Mouse (Mus musculus): ENCODE results near the gene Spdef.

Gene Spdef

DNA sequence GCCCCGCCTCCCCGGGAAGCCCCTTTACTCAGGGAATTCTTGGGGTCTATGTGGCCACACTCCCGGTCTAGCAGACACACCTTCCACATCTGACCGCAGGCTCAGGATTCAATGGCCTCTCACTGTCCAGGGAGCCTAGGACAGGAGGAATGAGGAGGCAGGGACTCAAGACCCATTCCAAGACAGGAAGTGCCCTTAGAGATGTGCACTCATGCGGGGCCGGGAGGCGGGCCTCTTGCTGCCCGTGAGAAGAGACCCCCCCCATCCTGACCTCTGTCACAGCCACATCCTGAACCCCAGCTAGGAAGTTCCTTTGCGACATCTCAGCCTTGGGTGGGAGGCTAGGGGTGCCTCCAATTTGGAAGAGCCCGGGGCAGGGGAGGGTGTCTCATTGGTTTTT, 3.7 kb downstream of the Spdef start:
- no peak for DNase-seq (ENCODE audit: low read depth, low spot score)

DNA sequence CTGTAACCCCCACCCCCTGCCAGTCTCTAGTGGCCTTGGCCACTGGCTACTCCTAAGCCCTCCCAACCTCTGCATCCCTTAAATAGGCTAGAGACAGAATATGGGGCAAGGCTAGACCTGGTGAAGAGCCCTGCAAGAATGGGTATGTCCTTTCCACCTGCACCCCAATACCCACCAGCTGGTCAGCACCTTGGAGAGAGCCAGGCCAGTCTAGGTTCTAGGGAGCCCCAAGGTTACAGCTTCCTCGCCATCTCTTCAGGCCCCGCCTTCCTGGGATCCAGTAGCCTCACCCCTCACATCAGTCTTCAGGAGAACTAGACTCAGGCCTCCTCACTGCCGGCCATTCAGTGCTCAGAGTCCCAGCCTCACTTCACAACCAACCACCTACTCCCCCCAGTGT, 4.4 kb downstream of the Spdef start:
- no peak for DNase-seq (ENCODE audit: low read depth, low spot score)

DNA sequence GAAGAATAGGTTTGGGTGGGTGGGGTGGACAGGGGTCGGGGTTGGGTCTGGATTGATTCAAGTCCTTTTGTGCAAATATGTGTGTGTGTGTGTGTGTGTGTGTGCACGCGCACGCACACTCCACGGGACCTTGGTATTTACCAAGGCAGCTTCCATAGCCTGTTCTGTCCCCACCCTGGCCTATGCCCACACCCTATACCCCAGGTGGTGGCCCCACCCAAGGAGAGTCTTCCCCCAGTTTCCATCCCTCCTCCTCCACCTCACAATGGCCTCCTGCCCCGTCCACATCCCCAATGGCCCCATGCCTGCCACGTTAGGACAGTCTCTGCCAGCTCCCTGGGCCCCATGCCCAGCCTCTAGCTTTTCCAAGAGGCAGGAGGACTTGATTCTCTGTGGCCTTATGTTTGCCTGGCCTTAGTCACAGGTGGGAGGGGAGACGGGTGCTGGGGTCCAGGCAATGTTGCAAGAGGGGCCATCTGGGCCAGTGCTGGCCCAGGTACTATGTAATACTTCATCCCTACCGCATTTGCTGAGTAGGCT, 7.6 kb downstream of the Spdef start:
- no peak for DNase-seq (ENCODE audit: low read depth, low spot score)

DNA sequence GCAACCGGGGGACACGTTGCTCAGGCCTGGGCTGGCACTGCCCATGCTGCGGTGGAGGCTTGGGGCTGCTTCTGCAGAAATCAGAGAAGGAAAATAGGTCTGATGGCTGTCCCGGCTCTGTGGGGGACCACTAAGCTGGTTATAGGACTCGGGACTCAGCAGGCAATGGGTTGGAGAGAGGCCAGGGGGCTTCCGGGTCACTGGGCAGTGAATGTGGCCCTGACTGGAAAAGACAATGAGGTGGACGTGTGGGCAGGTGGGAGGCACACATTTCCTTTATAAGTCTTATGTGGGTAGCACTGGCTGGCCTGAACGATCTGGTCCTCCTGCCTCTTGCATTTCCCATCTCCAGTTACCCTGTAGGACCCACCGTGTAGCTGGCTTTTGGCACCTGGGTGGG, 8.4 kb downstream of the Spdef start:
- no peak for DNase-seq (ENCODE audit: low read depth, low spot score)

DNA sequence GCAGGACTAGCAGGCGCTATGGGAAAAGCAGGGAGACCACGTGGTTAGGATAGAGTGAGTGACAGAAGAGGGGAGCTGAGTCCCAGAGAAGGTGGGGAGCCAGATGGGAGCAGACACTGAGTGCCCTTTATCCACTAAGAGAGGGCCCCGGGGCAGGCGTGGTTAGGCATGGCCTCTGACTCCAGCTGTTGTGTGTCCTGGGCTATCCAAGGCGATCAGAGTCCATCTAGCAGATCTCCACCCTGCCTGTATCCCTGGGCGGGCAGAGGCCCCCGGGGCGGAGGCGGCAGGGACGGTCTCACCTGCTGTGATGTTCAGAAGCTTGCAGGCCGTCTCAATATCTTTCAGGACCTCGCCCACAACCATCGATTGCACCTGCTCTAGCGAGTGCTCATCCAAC, 9.1 kb downstream of the Spdef start:
- DNase-seq (ENCODE audit: low read depth, low spot score) = no peak

DNA sequence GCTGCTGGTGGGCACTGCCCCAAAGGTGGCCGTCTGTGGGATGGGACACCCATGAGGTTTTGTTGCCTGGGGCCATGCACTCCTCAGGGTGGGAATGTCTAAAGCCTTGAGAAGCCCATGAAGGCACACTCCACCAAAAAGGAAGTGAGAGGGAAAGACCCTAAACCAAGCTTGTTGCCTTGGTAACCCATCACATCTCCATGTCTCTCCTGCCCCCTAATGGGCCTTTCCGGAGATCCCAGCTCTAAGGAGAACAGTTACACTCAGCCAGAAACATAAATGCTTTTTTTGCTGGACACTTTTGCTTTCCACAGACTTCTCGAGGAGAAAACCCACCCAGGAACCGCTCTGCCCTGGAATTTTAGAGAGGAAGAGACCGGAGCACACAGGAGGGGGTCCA, 10.5 kb downstream of the Spdef start:
- no peak for DNase-seq (ENCODE audit: low read depth, low spot score)

DNA sequence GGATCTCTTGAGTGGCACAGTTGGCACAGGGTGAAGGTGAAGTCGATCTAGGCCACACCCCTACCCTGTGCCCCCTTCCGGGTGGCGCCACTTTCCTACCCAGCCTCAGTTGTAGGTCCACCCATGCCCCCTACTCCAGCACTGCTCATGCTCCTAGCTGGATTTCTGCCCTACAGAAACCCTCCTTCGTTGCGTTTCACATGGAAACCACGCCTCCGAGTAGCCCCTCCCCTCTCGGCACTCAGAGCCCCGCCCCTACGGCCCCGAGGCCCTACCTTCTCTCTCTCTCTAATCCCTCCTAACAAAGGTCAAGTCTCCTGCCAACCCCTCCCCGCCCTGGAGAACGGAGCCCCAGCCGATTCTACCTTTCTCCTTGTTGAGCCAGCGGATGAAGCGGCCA, 12.0 kb downstream of the Spdef start:
- no peak for DNase-seq (ENCODE audit: low read depth, low spot score)

DNA sequence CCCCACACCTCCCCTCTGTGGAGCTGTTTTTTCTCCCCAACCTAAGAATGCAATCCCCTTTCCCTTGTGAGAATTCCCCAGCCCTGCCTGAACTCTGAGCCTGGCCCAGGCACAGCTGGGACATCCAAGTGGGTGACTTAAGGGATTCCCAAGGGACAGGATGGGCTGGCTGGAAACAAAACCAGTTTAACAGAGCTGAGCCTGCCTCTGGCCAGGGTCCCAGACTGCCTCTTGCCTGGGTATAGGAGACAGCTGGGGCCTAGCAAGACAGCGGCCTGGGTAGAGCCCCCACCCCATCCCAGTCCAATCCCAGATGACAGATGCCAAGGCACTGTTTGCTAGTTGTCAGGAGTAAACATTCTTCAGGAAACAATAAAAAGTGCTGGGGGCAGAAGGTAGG, 15.9 kb downstream of the Spdef start:
- no peak for DNase-seq (ENCODE audit: low read depth, low spot score)

DNA sequence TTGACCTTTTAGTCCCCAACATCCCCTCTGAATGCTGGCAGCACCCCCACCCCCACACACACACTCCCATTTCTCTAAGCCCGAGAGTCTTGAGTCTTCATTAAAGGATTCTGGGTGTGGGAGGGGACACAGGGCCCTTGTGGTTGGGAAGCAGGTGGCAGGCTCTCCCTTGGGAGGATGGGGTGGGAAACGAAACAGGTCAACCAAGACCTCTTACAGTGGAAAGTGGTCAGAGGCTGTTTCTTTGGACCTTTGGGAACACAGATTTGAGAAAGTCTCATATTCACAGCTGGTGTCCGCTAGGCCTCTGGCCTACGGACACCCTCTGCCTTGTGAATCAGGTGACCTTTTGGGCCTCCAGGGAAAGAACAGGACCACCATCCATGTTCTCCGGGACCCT, 19.1 kb downstream of the Spdef start:
- no peak for DNase-seq (ENCODE audit: low read depth, low spot score)

DNA sequence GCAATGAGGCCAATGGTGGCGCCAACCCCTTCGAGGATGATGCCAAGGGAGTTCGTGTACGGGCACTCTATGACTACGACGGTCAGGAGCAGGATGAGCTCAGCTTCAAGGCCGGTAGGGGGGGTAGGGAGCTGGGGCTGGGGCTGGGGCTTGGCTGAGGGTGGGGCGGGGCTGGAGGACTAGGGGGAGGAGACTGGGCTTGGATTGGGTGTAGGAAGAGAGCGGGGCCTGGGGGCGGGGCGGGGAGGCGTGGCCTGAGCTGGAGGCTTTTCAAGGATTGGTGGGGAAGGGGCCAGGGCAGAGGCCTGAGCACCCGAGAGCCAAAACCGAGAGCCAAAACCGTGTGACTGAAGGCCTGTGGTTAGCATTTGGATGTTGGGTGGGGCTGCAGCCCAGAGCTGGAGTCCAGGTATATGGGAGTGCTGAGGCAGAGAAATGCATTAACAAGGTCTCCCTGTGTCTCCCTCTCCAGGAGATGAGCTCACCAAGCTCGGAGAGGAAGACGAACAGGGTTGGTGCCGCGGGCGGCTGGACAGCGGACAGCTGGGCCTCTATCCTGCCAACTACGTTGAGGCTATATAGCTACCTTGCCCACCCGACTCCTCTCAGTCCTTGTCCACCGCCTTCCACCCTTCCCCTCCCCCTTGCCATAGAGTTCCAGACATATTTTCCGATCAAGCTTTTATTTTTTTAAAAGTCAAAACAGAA, 20.6 kb downstream of the Spdef start:
- DNase-seq (ENCODE audit: low read depth, low spot score) = no peak

DNA sequence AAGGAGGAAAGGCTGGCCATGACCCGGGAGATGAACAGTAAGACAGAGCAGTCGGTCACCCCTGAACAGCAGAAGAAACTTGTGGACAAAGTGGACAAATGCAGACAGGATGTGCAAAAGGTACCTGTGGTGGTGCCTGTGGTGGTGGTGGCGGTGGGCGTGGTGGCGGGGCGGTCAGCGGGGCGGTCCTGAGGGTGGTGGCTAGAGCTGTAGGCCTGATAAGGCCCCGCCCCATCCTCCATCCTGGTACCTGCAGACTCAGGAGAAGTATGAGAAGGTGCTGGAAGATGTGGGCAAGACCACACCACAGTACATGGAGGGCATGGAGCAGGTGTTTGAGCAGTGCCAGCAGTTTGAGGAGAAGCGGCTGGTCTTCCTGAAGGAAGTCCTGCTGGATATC, 23.1 kb downstream of the Spdef start:
- DNase-seq (ENCODE audit: low read depth, low spot score) = no peak

DNA sequence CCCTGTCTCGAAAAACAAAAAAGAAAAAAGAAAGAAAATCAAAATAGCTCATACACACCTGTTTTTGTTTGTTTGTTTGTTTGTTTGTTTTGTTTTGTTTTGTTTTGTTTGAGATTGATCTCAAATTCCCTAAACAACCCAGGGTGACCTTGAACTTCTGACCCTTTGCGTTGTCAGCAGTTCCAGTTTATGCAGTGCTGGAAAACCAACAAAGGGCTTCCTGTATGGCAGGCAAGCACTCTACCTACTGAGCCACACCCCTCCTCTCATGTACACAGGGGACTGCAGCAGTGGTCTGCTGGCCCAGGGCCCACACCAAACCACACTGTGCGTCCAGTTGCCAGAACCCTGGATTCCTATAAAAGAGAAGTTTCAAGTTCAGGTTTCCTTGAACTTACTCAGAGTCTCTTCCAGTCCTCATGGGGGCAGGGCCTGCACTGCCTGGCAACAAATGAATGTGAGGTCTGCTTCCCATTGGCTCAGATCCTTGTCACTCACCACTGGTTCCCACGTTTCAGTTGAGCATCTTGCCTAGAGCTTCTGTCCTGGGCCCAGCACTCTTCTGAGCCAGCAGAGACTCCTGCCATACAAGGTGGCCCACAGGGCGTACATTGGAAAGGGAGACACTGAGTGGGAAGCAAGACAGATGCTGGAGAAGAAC, 24.7 kb downstream of the Spdef start:
- DNase-seq (ENCODE audit: low read depth, low spot score) = no peak

DNA sequence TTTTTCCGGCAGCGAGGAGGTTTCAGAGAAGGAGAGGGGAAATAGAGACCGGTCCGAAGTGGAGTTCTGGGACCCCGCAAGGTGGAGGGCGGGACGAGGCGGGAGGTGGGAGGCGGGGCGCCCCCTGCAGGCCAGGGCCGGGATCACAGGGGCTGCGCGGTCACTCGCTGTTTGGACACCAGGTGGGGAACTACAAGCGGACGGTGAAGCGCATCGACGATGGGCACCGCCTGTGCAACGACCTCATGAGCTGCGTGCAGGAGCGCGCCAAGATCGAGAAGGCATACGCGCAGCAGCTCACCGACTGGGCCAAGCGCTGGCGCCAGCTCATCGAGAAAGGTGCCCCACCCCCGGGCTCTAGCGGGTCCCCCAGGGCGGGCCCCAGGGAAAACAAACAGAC, 26.2 kb downstream of the Spdef start:
- no peak for DNase-seq (ENCODE audit: low read depth, low spot score)

DNA sequence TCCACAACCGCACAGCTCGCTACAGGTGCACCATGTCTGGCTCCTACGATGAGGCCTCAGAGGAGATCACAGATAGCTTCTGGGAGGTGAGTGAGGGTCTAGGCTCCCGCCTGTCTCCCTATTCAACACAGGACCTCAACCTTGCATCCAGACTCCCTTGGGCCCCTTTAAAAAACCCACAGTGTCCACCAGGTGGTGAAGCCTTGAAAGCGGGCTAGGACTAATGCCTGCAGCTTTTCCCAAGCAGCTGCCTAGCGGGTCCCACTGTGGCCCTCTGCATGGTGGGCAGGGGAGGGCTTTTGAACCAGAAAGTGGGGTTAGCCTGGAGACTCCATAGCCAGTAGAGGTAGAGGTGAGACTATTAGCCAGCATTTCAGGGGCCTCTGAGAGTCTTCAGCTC, 26.9 kb downstream of the Spdef start:
- DNase-seq (ENCODE audit: low read depth, low spot score) = no peak

DNA sequence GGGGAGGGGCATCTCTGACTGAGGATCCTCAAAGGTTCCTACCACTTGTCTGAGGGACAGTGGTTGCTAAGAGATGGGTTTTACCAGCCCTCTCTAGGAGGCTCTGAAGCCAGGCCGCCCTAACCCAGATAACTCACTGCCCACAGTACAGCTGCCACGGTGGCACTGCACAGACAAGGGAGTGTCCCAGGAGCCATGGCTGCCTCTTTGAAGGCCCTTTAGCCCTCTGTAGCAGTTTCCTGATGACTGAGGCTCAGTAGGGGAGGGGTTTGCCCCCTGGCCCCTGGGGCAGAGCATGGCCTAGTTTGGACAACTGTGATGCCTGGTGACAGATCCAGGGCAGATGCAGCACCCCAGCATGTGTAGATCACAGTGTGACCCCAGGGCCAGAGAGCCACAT, 27.9 kb downstream of the Spdef start:
- DNase-seq (ENCODE audit: low read depth, low spot score) = no peak

DNA sequence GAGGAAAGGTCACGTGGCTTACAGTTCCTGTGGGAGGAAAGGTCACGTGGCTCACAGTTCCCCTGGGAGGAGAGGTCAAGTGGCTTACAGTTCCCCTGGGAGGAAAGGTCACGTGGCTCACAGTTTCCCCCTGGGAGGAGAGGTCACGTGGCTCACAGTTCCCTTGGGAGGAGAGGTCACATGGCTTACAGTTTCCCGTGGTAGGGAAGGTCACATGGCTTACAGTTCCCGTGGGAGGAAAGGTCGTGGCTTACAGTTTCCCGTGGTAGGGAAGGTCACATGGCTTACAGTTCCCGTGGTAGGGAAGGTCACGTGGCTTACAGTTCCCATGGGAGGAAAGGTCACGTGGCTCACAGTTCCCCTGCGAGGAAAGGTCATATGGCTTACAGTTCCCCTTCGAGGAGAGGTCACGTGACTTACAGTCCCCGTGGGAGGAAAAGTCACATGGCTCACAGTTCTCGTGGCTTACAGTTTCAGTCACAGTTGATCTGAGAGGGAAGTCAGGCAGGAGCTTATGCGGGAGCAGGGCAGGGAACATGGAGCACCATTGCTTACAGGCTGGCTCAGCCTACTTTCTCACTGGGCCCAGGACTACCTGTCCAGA, 29.0 kb downstream of the Spdef start:
- no peak for DNase-seq (ENCODE audit: low read depth, low spot score)

DNA sequence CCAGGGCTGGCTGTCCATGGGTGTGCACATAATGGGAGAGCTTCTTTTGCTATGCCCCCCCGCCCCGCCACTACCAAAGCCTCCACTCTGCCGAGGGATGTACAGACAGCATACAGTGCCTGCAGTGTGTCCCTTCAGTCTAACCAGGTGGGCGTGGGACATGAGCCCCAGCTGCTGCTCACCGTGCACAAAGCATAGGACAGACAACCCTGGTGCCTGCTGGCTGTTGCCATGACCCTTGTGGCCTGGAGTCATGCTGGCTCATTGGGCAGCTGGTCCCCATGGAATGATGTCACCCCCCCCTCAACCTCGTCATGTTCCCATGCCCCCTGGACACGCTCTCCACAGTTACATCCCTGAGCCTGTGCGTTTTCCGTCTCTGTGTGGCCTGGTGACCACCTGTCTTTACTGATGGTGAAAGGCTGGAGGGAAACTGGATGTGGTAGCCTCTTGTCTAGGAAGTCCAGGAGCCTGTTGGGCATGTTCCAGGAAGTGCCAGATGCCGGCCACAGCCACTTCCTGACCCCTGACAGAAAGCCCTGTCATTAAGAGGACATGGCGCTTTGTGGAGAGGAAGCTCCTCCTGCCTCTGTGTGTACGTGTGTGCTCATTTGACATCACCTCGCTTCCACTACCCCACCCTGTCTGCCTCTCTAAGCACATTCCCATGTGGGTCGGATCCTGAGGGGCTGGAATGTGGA, 37.6 kb downstream of the Spdef start:
- no peak for DNase-seq (ENCODE audit: low read depth, low spot score)

DNA sequence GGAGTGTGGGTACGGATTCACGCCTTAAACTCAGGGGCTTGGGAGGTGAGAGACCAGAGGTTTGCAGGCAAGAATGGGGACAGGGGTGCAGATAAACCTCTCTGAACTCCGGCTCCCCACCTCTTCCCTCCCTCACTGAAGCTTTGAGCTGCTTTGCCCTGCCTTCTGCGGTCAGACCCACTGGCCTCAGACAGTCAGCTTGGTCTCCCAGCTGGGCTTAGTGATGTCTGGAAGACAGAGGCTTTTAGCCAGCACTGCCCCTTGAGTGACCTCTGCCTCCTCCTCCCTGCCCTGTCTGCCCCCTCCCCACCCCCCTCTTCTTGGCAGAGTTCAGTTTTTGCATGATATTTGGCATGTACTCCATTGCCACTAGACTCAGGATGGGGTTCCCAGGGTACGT, 42.4 kb downstream of the Spdef start:
- no peak for DNase-seq (ENCODE audit: low read depth, low spot score)

DNA sequence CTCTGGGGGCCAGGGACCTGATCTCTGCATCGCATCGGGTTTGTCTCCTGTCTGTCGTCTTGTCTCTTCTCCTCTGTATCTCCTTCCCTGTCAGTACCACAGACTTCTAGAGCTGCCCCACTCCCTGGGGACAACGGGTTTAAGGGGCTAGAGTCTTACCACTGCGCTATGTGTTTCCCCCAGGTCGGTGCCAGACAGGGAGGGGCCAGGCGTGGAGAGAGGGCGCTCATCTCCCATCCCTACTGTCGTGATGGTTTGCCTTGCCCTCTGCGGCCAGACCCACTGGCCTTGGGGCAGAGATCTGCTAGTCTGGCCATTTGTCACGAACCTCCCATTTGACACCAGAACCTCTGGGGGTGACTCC, 43.2 kb downstream of the Spdef start:
- no peak for DNase-seq (ENCODE audit: low read depth, low spot score)

DNA sequence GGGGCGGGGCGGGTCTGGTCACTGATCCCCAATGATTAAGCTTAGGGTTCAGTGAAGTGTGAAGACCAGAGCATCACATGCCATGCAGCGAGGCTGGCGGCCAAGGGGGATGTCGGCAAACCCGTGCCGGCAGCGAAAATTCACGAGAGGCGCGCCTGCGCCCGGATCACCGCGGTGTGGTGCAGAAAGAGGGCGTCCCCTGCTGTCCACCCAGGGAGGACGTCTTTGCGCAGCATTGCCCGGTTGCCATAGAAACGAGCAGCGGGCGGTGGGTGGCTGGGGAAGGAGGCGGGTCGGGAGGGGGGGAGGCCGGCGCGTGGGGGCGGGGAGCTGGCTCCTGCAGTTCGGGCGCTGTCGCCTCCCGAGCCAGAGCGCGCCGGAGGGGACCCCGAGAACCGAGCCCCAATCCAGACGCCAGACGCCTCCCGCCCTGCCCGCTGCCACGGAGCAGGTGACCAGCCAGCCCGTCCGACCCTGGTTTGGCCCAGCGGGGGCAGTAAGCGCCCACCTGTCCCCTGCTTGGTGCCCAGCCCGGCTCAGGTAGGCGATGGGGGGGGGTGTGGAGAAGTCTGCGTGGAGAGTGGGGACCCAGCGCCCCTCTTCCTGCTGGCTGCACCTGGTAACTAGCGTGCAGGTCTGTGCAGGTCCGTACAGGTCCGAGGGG, 43.7 kb downstream of the Spdef start:
- peak; percentile 79 for DNase-seq (ENCODE audit: low read depth, low spot score)

DNA sequence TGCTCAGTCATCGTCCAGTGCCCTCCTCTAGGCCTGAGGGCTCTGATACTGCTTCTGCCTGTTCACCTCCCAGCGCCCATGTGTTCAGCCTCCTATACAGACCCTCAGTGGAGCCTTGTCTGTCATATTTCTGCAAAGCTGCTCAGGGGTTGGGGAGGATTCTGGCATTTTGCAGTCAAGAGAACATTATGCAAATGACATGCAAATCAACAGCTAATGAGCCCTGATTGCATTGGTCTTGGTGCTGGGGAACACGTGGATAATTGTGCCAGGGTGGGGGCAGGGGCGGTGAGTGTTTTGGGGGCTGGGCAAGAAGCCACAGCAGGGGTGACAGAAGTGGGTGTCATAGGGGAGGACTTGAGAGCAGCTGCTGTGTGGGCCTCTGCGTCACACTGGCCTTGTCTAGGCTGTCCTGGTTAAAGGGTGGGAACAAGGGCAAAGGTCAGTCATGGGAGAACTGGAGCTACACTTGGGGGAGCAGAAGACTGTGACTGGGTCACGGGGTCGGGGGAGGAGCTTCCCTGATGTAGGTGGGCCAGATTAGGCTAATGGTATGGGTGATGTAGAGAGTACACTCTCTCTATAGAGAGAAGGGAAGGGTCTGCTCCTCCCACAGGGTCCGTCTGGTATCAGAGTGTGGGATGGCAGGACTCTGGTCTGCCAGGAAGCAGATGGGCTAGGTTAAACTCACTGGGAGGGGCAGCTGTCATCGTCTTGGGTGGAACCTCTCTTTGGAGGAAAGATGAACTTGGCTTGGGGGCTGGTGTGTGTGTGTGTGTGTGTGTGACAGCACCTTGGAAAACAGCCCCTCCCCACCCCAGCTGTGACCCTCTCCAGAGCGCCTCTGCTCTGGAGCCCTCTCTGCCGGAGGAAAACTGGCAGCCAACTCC, 49.6 kb downstream of the Spdef start:
- DNase-seq (ENCODE audit: low read depth, low spot score) = no peak

Measured in telencephalon, adult 2 months (tissue).